Mouse (Mus musculus): Measurements from ENCODE around the gene Tbc1d30. TPM values are rescaled to one million over a fixed set of nuclear protein-coding genes. Genes with fewer than 3 reads are reported as not detected.

Gene Tbc1d30
- polyA plus RNA-seq, 1 experiment from 2014 or later = 8.0 TPM

- 78% methylated on average over 24 of the region's 24 CpGs for WGBS
- no peak overlapping the region for H3K4me3 ChIP-seq (replicated peaks)
- no peaks in the 10 kb centered on the region for H3K27me3 ChIP-seq (replicated peaks)
- no peak for ATAC-seq (ENCODE audit: insufficient read depth, low FRiP score, low read depth)
- H3K9me3 ChIP-seq = no peaks in the 10 kb centered on the region
- H3K9ac ChIP-seq = no peak overlapping the region
- peaks cover 38% of the 10 kb centered on the region for H3K36me3 ChIP-seq
- H3K4me1 ChIP-seq = 0 out of 2 replicates have a peak, but pooled peaks cover 3% of the 10 kb centered on the region
- H3K4me2 ChIP-seq = no peak overlapping the region
- H3K27ac ChIP-seq = no peak overlapping the region; the same call in 1 of the 2 replicates
Observed at GRCm38 (mm10) chr10:121376530-121377271, 25.6 kb upstream of the Tbc1d30 start.

GRCm38 (mm10) chr10:121375649-121376493 is 24.8 kb upstream of the Tbc1d30 start:
- H3K36me3 ChIP-seq = peaks cover 30% of the 10 kb centered on the region
- 71% methylated on average over 24 of the region's 24 CpGs for WGBS
- 0 out of 2 replicates have a peak, but pooled peaks cover 3% of the 10 kb centered on the region for H3K4me1 ChIP-seq
- H3K27ac ChIP-seq = no peak overlapping the region
- no peak overlapping the region for H3K4me2 ChIP-seq
- no peak overlapping the region for H3K4me3 ChIP-seq (replicated peaks)
- no peak for ATAC-seq (ENCODE audit: insufficient read depth, low FRiP score, low read depth)
- no peaks in the 10 kb centered on the region for H3K27me3 ChIP-seq (replicated peaks)
- no peaks in the 10 kb centered on the region for H3K9me3 ChIP-seq
- no peak overlapping the region for H3K9ac ChIP-seq

- 78% methylated on average over 17 of the region's 17 CpGs for WGBS
- H3K4me1 ChIP-seq = 0 out of 2 replicates have a peak, but pooled peaks cover 3% of the 10 kb centered on the region
- H3K27ac ChIP-seq = no peak overlapping the region
- peak; percentile 33; the same call in 1 of the 2 replicates for ATAC-seq (ENCODE audit: insufficient read depth, low FRiP score, low read depth)
- H3K4me2 ChIP-seq = no peak overlapping the region
- H3K9ac ChIP-seq = no peak overlapping the region
- H3K4me3 ChIP-seq (replicated peaks) = no peak overlapping the region
- H3K9me3 ChIP-seq = no peaks in the 10 kb centered on the region
- no peaks in the 10 kb centered on the region for H3K27me3 ChIP-seq (replicated peaks)
- H3K36me3 ChIP-seq = peaks cover 23% of the 10 kb centered on the region
Observed at GRCm38 (mm10) chr10:121374693-121375620, 23.9 kb upstream of the Tbc1d30 start.

GRCm38 (mm10) chr10:121374013-121374412 is 22.9 kb upstream of the Tbc1d30 start:
- no peak for ATAC-seq (ENCODE audit: insufficient read depth, low FRiP score, low read depth)
- H3K36me3 ChIP-seq = peaks cover 15% of the 10 kb centered on the region
- 76% methylated on average over 12 of the region's 12 CpGs for WGBS
- no peaks in the 10 kb centered on the region for H3K9me3 ChIP-seq
- no peak overlapping the region for H3K4me3 ChIP-seq (replicated peaks)
- H3K27ac ChIP-seq = no peak overlapping the region
- H3K9ac ChIP-seq = no peak overlapping the region
- 0 out of 2 replicates have a peak, but pooled peaks cover 3% of the 10 kb centered on the region for H3K4me1 ChIP-seq
- no peak overlapping the region for H3K4me2 ChIP-seq
- H3K27me3 ChIP-seq (replicated peaks) = no peaks in the 10 kb centered on the region

- no peak overlapping the region for H3K9ac ChIP-seq
- no peak overlapping the region for H3K4me3 ChIP-seq (replicated peaks)
- H3K4me2 ChIP-seq = no peak overlapping the region
- peaks cover 16% of the 10 kb centered on the region; the same call in 1 of the 2 replicates for H3K4me1 ChIP-seq
- H3K27me3 ChIP-seq (replicated peaks) = no peaks in the 10 kb centered on the region
- 0 out of 2 replicates have a peak, but pooled peaks cover 4% of the 10 kb centered on the region for H3K36me3 ChIP-seq
- H3K27ac ChIP-seq = no peak overlapping the region
- no peaks in the 10 kb centered on the region for H3K9me3 ChIP-seq
- ATAC-seq (ENCODE audit: insufficient read depth, low FRiP score, low read depth) = no peak
- WGBS = 86% methylated on average over 6 of the region's 6 CpGs
Observed at GRCm38 (mm10) chr10:121370777-121371176, 19.7 kb upstream of the Tbc1d30 start.

GRCm38 (mm10) chr10:121368783-121369465 is 17.8 kb upstream of the Tbc1d30 start:
- 83% methylated on average over 18 of the region's 18 CpGs for WGBS
- Histone ChIP-seq H3K9ac (no peak overlapping the region), H3K4me3 (replicated peaks) (no peak overlapping the region), H3K27ac (no peak overlapping the region), H3K4me1 (peaks cover 24% of the 10 kb centered on the region), H3K4me2 (no peak overlapping the region), H3K27me3 (replicated peaks) (no peaks in the 10 kb centered on the region), H3K9me3 (no peaks in the 10 kb centered on the region), H3K36me3 (0 out of 2 replicates have a peak, but pooled peaks cover 4% of the 10 kb centered on the region)
- ATAC-seq (ENCODE audit: insufficient read depth, low FRiP score, low read depth) = no peak

- Histone ChIP-seq H3K4me3 (replicated peaks) (no peak overlapping the region), H3K4me2 (no peak overlapping the region), H3K9me3 (no peaks in the 10 kb centered on the region), H3K27me3 (replicated peaks) (no peaks in the 10 kb centered on the region), H3K9ac (no peak overlapping the region), H3K4me1 (peaks cover 24% of the 10 kb centered on the region), H3K36me3 (0 out of 2 replicates have a peak, but pooled peaks cover 4% of the 10 kb centered on the region), H3K27ac (no peak overlapping the region)
- WGBS = 82% methylated on average over 9 of the region's 9 CpGs
- ATAC-seq (ENCODE audit: insufficient read depth, low FRiP score, low read depth) = no peak
Observed at GRCm38 (mm10) chr10:121367780-121368179, 16.7 kb upstream of the Tbc1d30 start.

GRCm38 (mm10) chr10:121367271-121367670 is 16.2 kb upstream of the Tbc1d30 start:
- Histone ChIP-seq H3K9ac (no peak overlapping the region), H3K27me3 (replicated peaks) (no peaks in the 10 kb centered on the region), H3K36me3 (0 out of 2 replicates have a peak, but pooled peaks cover 4% of the 10 kb centered on the region), H3K27ac (no peak overlapping the region), H3K4me3 (replicated peaks) (no peak overlapping the region), H3K4me2 (no peak overlapping the region), H3K9me3 (no peaks in the 10 kb centered on the region), H3K4me1 (peaks cover 24% of the 10 kb centered on the region)
- 77% methylated on average over 13 of the region's 13 CpGs for WGBS
- no peak for ATAC-seq (ENCODE audit: insufficient read depth, low FRiP score, low read depth)

GRCm38 (mm10) chr10:121365781-121366272 is 14.7 kb upstream of the Tbc1d30 start:
- Histone ChIP-seq H3K4me2 (peak overlapping the region; percentile 87), H3K27me3 (replicated peaks) (no peaks in the 10 kb centered on the region), H3K4me3 (replicated peaks) (peak overlapping the region; percentile 100), H3K4me1 (peaks cover 24% of the 10 kb centered on the region), H3K9me3 (no peaks in the 10 kb centered on the region), H3K27ac (no peak overlapping the region), H3K36me3 (0 out of 2 replicates have a peak, but pooled peaks cover 4% of the 10 kb centered on the region), H3K9ac (peak overlapping the region; percentile 92)
- ATAC-seq (ENCODE audit: insufficient read depth, low FRiP score, low read depth) = no peak
- 13% methylated on average over 9 of the region's 9 CpGs for WGBS

- H3K36me3 ChIP-seq = 0 out of 2 replicates have a peak, but pooled peaks cover 4% of the 10 kb centered on the region
- H3K27ac ChIP-seq = peak within 1 kb of the TSS; percentile 71
- H3K27me3 ChIP-seq (replicated peaks) = no peaks in the 10 kb centered on the region
- under 1% methylated on average over 71 of the region's 72 CpGs for WGBS
- peak within 1 kb of the TSS; percentile 87 for H3K4me2 ChIP-seq
- H3K9me3 ChIP-seq = no peaks in the 10 kb centered on the region
- H3K9ac ChIP-seq = peak within 1 kb of the TSS; percentile 92
- peak within 1 kb of the TSS; percentile 100 for H3K4me3 ChIP-seq (replicated peaks)
- peaks cover 24% of the 10 kb centered on the region for H3K4me1 ChIP-seq
- peak; percentile 96 for ATAC-seq (ENCODE audit: insufficient read depth, low FRiP score, low read depth)
Observed at GRCm38 (mm10) chr10:121364801-121365564, 13.9 kb upstream of the Tbc1d30 start, which contains the start of gene Gns. TSS of gene Gns (plus strand) at chr10:121365090.

All from stomach, embryonic 15.5 days (tissue).